Mouse (Mus musculus) Patski (cell line): Measurements from ENCODE around the gene Ndufv1. TPM values are rescaled to one million over a fixed set of nuclear protein-coding genes. Genes with fewer than 3 reads are reported as not detected.
"Not testable (repeated sequence)": the region's sequence is repeated elsewhere in the genome, so short reads cannot be mapped to it uniquely, and the experiment has no call there.

Experiments
- ATAC-seq: fragments of 100-300 bp; one replicate; pipeline ENCODE4 v1.8.0; 2021
- CTCF ChIA-PET: fragments of 350-600 bp; sonication (Branson Sonifier 250); formaldehyde crosslinking; loops from one replicate; lab custom pipeline; 2022; ENCODE audit warnings: inconsistent platforms; lab: Charles Lee
- POLR2A ChIA-PET: fragments of 350-600 bp; sonication (Branson Sonifier 250); formaldehyde crosslinking; loops from one replicate; lab custom pipeline; 2022; ENCODE audit warnings: antibody characterized with exemption, inconsistent platforms; lab: Charles Lee
- DNase-seq: peaks from one replicate; pipeline ENCODE4 v3.0.0-alpha.2; 2011; ENCODE audit warnings: low read depth, low spot score
- H3K27me3 ChIP-seq: fragments of 371-371 bp; one replicate; pipeline ENCODE4 v1.5.1; 2021
- CTCF ChIP-seq: fragments of 100-300 bp; IDR thresholded peaks from one replicate; pipeline ENCODE4 v1.5.1; 2021
- in situ Hi-C: fragments of 300-500 bp; cut with MboI; formaldehyde crosslinking; loops from 3 replicates; pipeline ENCODE4 v1.11.1; 2018; ENCODE audit warnings: low pct_unique_long_range_greater_than_20kb, mixed read lengths
- polyA plus RNA-seq: library from polyadenylated mRNA; unstranded; gene quantifications from one replicate; pipeline ENCODE4 v1.2.3, GENCODE M21; 2021

Ndufv1 gene
- polyA plus RNA-seq, 1 experiment from 2014 or later, result 231 TPM

DNA sequence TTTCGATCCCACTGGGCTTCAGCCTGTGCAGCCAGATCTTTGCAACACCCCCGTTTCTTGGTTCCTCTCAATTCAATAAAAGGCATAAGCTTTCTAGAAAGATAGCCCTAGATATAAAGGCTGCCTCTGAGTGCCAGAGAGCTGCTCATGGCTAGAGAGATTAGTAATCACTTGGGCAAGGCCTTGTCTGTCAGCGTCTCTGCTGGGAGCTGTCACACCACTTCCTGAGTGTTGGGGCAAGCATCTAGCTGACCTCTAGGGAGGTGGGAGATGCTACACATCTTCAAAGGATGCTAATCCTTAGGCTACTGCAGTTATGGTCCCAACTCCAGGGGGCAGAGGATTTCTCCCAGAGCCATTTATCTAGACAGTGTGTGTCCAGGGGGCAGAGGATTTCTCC, 45.3 kb downstream of the Ndufv1 start:
- POLR2A ChIA-PET, result no interaction called here
- H3K27me3 ChIP-seq, result peaks cover 15% of the 10 kb centered on the region
- no peak for DNase-seq
- no peak for TF ChIP-seq CTCF
- CTCF ChIA-PET, result interaction anchor here (0.8 kb wide), 1 partner anchor 8 kb away, joined by 3 read pairs; no protein-coding TSS in a partner anchor
- in situ Hi-C loops, result no loop called here
- ATAC-seq, result no peak

GRCm38 (mm10) chr19:3966330-3967075, 46.1 kb downstream of the Ndufv1 start:
- CTCF ChIA-PET, result interaction anchor here (0.8 kb wide), 1 partner anchor 9 kb away, joined by 3 read pairs; no protein-coding TSS in a partner anchor
- no peak for DNase-seq
- ATAC-seq, result no peak
- in situ Hi-C loops, result no loop called here
- TF ChIP-seq CTCF, result no peak
- peaks cover 14% of the 10 kb centered on the region for H3K27me3 ChIP-seq
- POLR2A ChIA-PET, result no interaction called here

DNA sequence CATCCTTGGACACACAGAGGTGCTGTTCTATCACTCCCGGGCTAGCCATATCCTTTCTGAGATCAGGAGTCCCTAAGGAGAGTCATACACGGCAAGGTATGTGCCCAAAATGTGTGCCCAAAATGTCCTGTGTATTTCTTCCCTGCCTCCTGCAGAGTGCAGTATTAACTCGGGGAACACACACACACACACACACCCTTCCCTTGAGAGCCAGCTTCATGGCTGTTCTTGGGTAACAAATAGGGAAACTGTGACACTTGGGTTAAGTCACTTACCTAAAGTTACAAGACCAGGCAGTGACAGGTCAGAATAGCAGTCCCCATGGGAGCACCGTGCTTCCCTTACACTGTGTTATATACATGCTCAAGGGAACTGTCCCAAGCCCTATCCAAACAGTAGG, 48.6 kb downstream of the Ndufv1 start:
- POLR2A ChIA-PET, result no interaction called here
- CTCF ChIA-PET, result interaction anchor here (1.3 to 2.7 kb wide), 2 partner anchors 16 to 36 kb away, joined by 4 to 10 read pairs; partner anchors contain the start of genes Gm49405 and Nudt8
- ATAC-seq (no peak), DNase-seq (no peak)
- TF ChIP-seq CTCF, result no peak
- in situ Hi-C loops, result no loop called here
- H3K27me3 ChIP-seq, result peaks cover 8% of the 10 kb centered on the region

GRCm38 (mm10) chr19:3962469-3962868, 50.1 kb downstream of the Ndufv1 start:
- ChIA-PET POLR2A (no interaction called here), CTCF (interaction anchor here (1.3 to 2.7 kb wide), 2 partner anchors 16 to 18 kb away, joined by 3 to 10 read pairs; no protein-coding TSS in a partner anchor)
- no peak for DNase-seq
- ATAC-seq, result no peak
- H3K27me3 ChIP-seq, result peaks cover 10% of the 10 kb centered on the region
- no peak for TF ChIP-seq CTCF
- in situ Hi-C loops, result no loop called here

- ChIA-PET CTCF (interaction anchor here (1.3 to 2.7 kb wide), 2 partner anchors 15 to 19 kb away, joined by 3 to 10 read pairs; no protein-coding TSS in a partner anchor), POLR2A (interaction anchor here (0.7 kb wide), 1 partner anchor 38 kb away, joined by 3 read pairs; no protein-coding TSS in a partner anchor)
- DNase-seq, in situ Hi-C loops, ATAC-seq: not testable (repeated sequence)
- peaks cover 10% of the 10 kb centered on the region for H3K27me3 ChIP-seq
Observed at GRCm38 (mm10) chr19:3961805-3962204, 50.8 kb downstream of the Ndufv1 start.

GRCm38 (mm10) chr19:3960211-3960610, 52.4 kb downstream of the Ndufv1 start:
- POLR2A ChIA-PET, result no interaction called here
- TF ChIP-seq CTCF, result no peak
- H3K27me3 ChIP-seq, result peaks cover 14% of the 10 kb centered on the region
- in situ Hi-C loops, result no loop called here
- DNase-seq, result no peak
- no peak for ATAC-seq
- CTCF ChIA-PET, result interaction anchor here (1.0 to 3.5 kb wide), 6 partner anchors 13 to 36 kb away, joined by 3 to 15 read pairs (median 4); no protein-coding TSS in a partner anchor

DNA sequence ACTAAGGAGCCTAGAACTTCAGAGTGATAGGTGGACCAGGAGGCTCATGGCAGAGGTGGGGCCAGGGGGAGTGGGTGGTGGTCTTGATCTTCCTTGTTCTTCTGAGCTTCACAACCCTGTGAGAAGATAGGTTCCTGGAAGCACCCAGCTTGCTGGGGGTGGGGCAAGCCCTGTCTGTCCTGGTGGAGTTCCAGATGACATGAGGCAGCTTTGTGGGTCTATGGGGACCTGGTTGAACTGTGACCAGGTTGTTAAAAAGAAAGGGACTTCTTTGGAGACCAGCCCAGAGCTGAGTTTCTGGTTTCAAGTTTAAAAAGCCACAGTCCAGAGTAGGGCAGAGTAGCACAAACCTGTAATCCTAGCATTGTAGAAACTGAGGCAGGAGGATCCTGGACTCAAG, 53.6 kb downstream of the Ndufv1 start:
- POLR2A ChIA-PET, result no interaction called here
- no peak for TF ChIP-seq CTCF
- DNase-seq, result no peak
- H3K27me3 ChIP-seq, result peaks cover 14% of the 10 kb centered on the region
- CTCF ChIA-PET, result interaction anchor here (1.4 to 3.5 kb wide), 4 partner anchors 12 to 54 kb away, joined by 3 to 15 read pairs (median 6); no protein-coding TSS in a partner anchor
- ATAC-seq, result no peak
- in situ Hi-C loops, result no loop called here

GRCm38 (mm10) chr19:3958470-3958869, 54.1 kb downstream of the Ndufv1 start, which contains the start of gene Aldh3b3:
Gene Aldh3b3 (plus strand): TSS chr19:3958645.
- H3K27me3 ChIP-seq, result peaks cover 20% of the 10 kb centered on the region
- ATAC-seq (no peak), DNase-seq (no peak)
- CTCF ChIA-PET, result interaction anchor here (1.4 to 3.5 kb wide), 3 partner anchors 12 to 55 kb away, joined by 3 to 15 read pairs (median 4); no protein-coding TSS in a partner anchor
- in situ Hi-C loops, result no loop called here
- POLR2A ChIA-PET, result no interaction called here
- no peak for TF ChIP-seq CTCF

Other genes with a start within 250 kb of the Ndufv1 start
- gene Kmt5b, start 245.4 kb downstream of the Ndufv1 start, polyA plus RNA-seq, result 35.0 TPM
- 169 TPM for gene Chka, start 161.0 kb downstream of the Ndufv1 start, polyA plus RNA-seq
- 80.3 TPM for gene Tcirg1, start 105.7 kb downstream of the Ndufv1 start, polyA plus RNA-seq
- 232 TPM for gene Ndufs8, start 100.0 kb downstream of the Ndufv1 start, polyA plus RNA-seq
- 22.2 TPM for gene Aldh3b1, start 83.0 kb downstream of the Ndufv1 start, polyA plus RNA-seq
- gene Unc93b1, start 77.6 kb downstream of the Ndufv1 start, polyA plus RNA-seq, result not detected
- gene Aldh3b3, start 54.2 kb downstream of the Ndufv1 start, polyA plus RNA-seq, result 0.17 TPM
- 0.05 TPM for gene Aldh3b2, start 40.5 kb downstream of the Ndufv1 start, polyA plus RNA-seq
- 3.9 TPM for gene Acy3, start 26.2 kb downstream of the Ndufv1 start, polyA plus RNA-seq
- 0.03 TPM for gene Tbx10, start 20.1 kb downstream of the Ndufv1 start, polyA plus RNA-seq
- gene Nudt8, start 12.2 kb downstream of the Ndufv1 start, polyA plus RNA-seq, result 35.1 TPM
- 3.1 TPM for gene Gm49405, start 12.2 kb downstream of the Ndufv1 start, polyA plus RNA-seq
- gene Doc2g, start 9.5 kb downstream of the Ndufv1 start, polyA plus RNA-seq, result 7.1 TPM
- 1,288 TPM for gene Gstp1, start 25.2 kb upstream of the Ndufv1 start, polyA plus RNA-seq
- gene Gstp2, start 33.2 kb upstream of the Ndufv1 start, polyA plus RNA-seq, result 379 TPM
- not detected for gene Gstp3, start 46.8 kb upstream of the Ndufv1 start, polyA plus RNA-seq
- not detected for gene Cabp2, start 68.8 kb upstream of the Ndufv1 start, polyA plus RNA-seq
- gene Cdk2ap2, start 84.4 kb upstream of the Ndufv1 start, polyA plus RNA-seq, result 93.8 TPM
- gene Pitpnm1, start 87.2 kb upstream of the Ndufv1 start, polyA plus RNA-seq, result 109 TPM
- gene Aip, start 113.1 kb upstream of the Ndufv1 start, polyA plus RNA-seq, result 149 TPM
- gene Gpr152, start 127.0 kb upstream of the Ndufv1 start, polyA plus RNA-seq, result not detected
- 0.17 TPM for gene Cabp4, start 131.2 kb upstream of the Ndufv1 start, polyA plus RNA-seq
- 321 TPM for gene Coro1b, start 135.8 kb upstream of the Ndufv1 start, polyA plus RNA-seq
- 0.62 TPM for gene Ptprcap, start 140.8 kb upstream of the Ndufv1 start, polyA plus RNA-seq
- 43.0 TPM for gene Rps6kb2, start 150.5 kb upstream of the Ndufv1 start, polyA plus RNA-seq
- gene Carns1, start 162.7 kb upstream of the Ndufv1 start, polyA plus RNA-seq, result 13.7 TPM
- 1.9 TPM for gene Tbc1d10c, start 178.5 kb upstream of the Ndufv1 start, polyA plus RNA-seq
- gene Ppp1ca, start 179.3 kb upstream of the Ndufv1 start, polyA plus RNA-seq, result 674 TPM
- 33.9 TPM for gene Rad9a, start 188.9 kb upstream of the Ndufv1 start, polyA plus RNA-seq
- 122 TPM for gene Clcf1, start 201.4 kb upstream of the Ndufv1 start, polyA plus RNA-seq
- 0.62 TPM for gene AC109138.7, start 201.6 kb upstream of the Ndufv1 start, polyA plus RNA-seq
- gene Pold4, start 219.1 kb upstream of the Ndufv1 start, polyA plus RNA-seq, result 49.5 TPM